Mouse (Mus musculus) liver, embryonic 14.5 days (tissue): ENCODE measurements around the gene Rab7b. TPM values are rescaled to one million over a fixed set of nuclear protein-coding genes. Genes with fewer than 3 reads are reported as not detected.

Experiments used
- ATAC-seq: fragments of 200-750 bp; cut with Nextera tagmentation; 2 replicates; pipeline ENCODE4 v1.8.0; 2017; ENCODE audit warnings: moderate number of reproducible peaks, mild to moderate bottlenecking, moderate library complexity; ENCODE audit not compliant: insufficient read depth
- DNase-seq, 3 experiments: peaks; one replicate each; pipeline ENCODE4 v3.0.0-alpha.2; 2012 to 2013; ENCODE audit warnings: low read depth in 3 of 3, low spot score in 3 of 3
- H3K27ac ChIP-seq: fragments of 300-500 bp; sonication (generic); 2 replicates; pipeline ENCODE4 v1.5.1; 2014; ENCODE audit warnings: moderate library complexity, mild to moderate bottlenecking, control low read depth, inconsistent platforms
- H3K27me3 ChIP-seq: fragments of 300-500 bp; sonication (generic); 2 replicates; pipeline ENCODE4 v1.6.1; 2014; ENCODE audit warnings: mild to moderate bottlenecking, low read length, moderate library complexity; ENCODE audit not compliant: control insufficient read depth, insufficient read depth
- H3K36me3 ChIP-seq: fragments of 300-500 bp; sonication (generic); replicated peaks from 2 replicates; pipeline ENCODE4 v1.6.1; 2014; ENCODE audit warnings: low read depth; ENCODE audit not compliant: control insufficient read depth, insufficient read depth
- H3K4me1 ChIP-seq, 2 experiments: fragments of 200-500 bp in 1 of 2; fragments of 300-500 bp in 1 of 2; sonication (generic) in 1 of 2; replicated peaks; 2 replicates each; pipeline ENCODE4 v1.6.1; 2012 to 2014; ENCODE audit warnings: antibody characterized with exemption in 1 of 2, inconsistent platforms in 1 of 2, low read length in 1 of 2; ENCODE audit not compliant: control insufficient read depth in 2 of 2, insufficient read depth in 2 of 2
- H3K4me2 ChIP-seq: fragments of 300-500 bp; sonication (generic); 2 replicates; pipeline ENCODE4 v1.6.1; 2014; ENCODE audit warnings: low read depth, mild to moderate bottlenecking, control low read depth, moderate library complexity
- H3K4me3 ChIP-seq, 2 experiments: fragments of 200-500 bp in 1 of 2; fragments of 300-500 bp in 1 of 2; sonication (generic) in 1 of 2; 2 replicates each; pipeline ENCODE4 v1.5.1; 2012 to 2014; ENCODE audit warnings: low read depth in 2 of 2, low read length in 2 of 2, mild to moderate bottlenecking in 2 of 2, control low read depth in 1 of 2, inconsistent platforms in 1 of 2, moderate library complexity in 1 of 2; ENCODE audit not compliant: insufficient read depth in 1 of 2
- H3K9ac ChIP-seq: fragments of 300-500 bp; sonication (generic); replicated peaks from 2 replicates; pipeline ENCODE4 v1.6.1; 2014; ENCODE audit warnings: mild to moderate bottlenecking, control low read depth, moderate library complexity
- H3K9me3 ChIP-seq: fragments of 300-500 bp; sonication (generic); 2 replicates; pipeline ENCODE4 v1.6.1; 2016; ENCODE audit warnings: low read length, mixed read lengths; ENCODE audit not compliant: control insufficient read depth
- CTCF ChIP-seq: IDR thresholded peaks from 2 replicates; pipeline ENCODE4 v1.5.1; 2016; ENCODE audit warnings: antibody characterized with exemption, low read depth, control low read depth
- EP300 ChIP-seq: IDR thresholded peaks from 2 replicates; pipeline ENCODE4 v1.6.1; 2016; ENCODE audit warnings: antibody characterized with exemption, low read depth
- WGBS: fragments of 180-500 bp; shearing (Covaris S2); extraction: QIAGEN DNeasy Blood & Tissue Kit; methylation state at CpG from one replicate; pipeline ENCODE4 v1.1.7; 2014; ENCODE audit not compliant: insufficient replicate concordance; 5-methylcytosine and 5-hydroxymethylcytosine counted together
- polyA plus RNA-seq, 2 experiments: library from polyadenylated mRNA; depleted of rRNA in 1 of 2; stranded (reverse) in 1 of 2; unstranded in 1 of 2; fragments of >200 nt; fragmentation: Nextera tagmentation in 1 of 2; extraction: Ambion mirVana in 1 of 2; gene quantifications; 2 replicates each; pipeline versions ENCODE4 v1.2.1 to v1.2.3; 2012 to 2014

Rab7b gene
- polyA plus RNA-seq, 2 experiments: 0.42 to 0.91 TPM

DNA sequence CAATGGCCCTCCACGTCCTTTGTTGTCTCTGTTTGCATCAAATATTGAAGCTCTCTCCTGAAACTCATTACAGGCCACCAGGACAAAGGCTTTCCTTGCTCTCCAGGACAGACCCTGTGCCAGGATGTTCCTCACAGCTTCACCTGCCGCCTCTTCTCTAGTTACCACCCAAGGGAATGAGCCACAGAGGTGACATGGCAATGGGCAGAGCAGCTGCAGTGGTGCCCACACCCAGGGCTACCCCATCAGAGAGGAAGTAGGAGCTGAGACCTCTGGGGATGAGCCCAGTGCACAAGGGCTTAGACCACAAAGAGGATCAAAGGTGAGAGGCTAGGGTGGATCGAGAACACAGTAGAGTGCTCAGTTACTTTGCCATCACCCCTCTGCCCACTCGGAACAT, 35.1 kb downstream of the Rab7b start:
- DNase-seq (no peak), ATAC-seq (no peak)
- Histone ChIP-seq H3K27ac (no peak overlapping the region), H3K27me3 (no peaks in the 10 kb centered on the region), H3K4me3 (no peak overlapping the region), H3K9me3 (no peaks in the 10 kb centered on the region), H3K4me1 (no peaks in the 10 kb centered on the region), H3K4me2 (no peak overlapping the region), H3K36me3 (no peaks in the 10 kb centered on the region), H3K9ac (no peak overlapping the region)
- TF ChIP-seq EP300: no peak
- TF ChIP-seq CTCF: no peak
- WGBS: 52% methylated on average over 4 of the region's 4 CpGs

GRCm38 (mm10) chr1:131726586-131726985, 38.1 kb downstream of the Rab7b start:
- no peaks in the 10 kb centered on the region for H3K4me1 ChIP-seq
- H3K4me2 ChIP-seq: no peak overlapping the region
- no peak for DNase-seq
- TF ChIP-seq CTCF: no peak
- no peak for TF ChIP-seq EP300
- H3K27me3 ChIP-seq: no peaks in the 10 kb centered on the region
- no peak overlapping the region for H3K9ac ChIP-seq
- H3K9me3 ChIP-seq: no peaks in the 10 kb centered on the region
- WGBS: 25% methylated on average over 6 of the region's 6 CpGs
- no peak for ATAC-seq
- no peak overlapping the region for H3K27ac ChIP-seq
- no peak overlapping the region for H3K4me3 ChIP-seq
- no peaks in the 10 kb centered on the region for H3K36me3 ChIP-seq

DNA sequence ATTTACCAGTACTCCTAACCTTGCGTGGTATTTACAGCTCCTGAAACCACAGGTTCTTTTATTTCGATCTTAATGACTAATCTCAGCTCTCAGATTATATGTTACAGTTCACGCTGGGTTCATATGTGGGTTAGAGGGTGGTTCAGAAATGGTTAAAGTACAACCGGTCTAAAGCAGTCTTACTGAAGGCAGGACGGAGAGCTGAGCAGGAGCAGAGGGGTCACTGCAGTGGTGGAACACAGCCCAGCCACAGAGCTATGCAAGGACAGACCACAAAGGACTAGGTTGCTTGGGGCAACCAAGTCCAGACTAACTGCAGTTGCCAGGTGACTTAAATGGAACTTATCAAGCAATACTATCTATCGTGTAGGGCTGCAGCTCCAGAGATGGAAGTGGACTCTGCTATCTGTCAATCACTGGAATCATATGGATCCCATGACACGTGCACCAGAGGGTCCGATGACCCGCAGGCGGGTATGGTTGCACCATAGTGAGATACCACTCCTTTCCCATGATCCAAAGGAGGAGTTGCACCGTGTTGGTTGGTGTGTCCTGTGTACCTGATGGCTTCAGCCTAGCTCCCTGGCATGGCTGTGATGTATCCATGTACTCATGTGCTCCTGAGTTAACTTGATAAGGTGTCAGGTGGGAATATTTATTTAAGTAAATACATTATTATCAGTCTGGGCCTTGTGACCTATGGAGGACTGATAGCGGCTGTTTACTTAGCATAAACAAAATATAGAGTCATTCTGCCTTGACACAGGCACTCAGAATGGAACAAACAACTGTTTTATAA, 42.3 kb downstream of the Rab7b start:
- Histone ChIP-seq H3K9ac (no peak overlapping the region), H3K27ac (no peak overlapping the region), H3K36me3 (no peaks in the 10 kb centered on the region), H3K4me2 (no peak overlapping the region), H3K4me1 (no peaks in the 10 kb centered on the region), H3K27me3 (no peaks in the 10 kb centered on the region), H3K9me3 (no peaks in the 10 kb centered on the region), H3K4me3 (no peak overlapping the region)
- no peak for DNase-seq
- TF ChIP-seq EP300 (no peak), CTCF (no peak)
- no peak for ATAC-seq
- WGBS: 67% methylated on average over 12 of the region's 12 CpGs

GRCm38 (mm10) chr1:131733474-131734180, 45.1 kb downstream of the Rab7b start:
- no peak overlapping the region for H3K27ac ChIP-seq
- H3K4me2 ChIP-seq: no peak overlapping the region
- peaks cover 0 to 7% of the 10 kb centered on the region in 2 experiments; a peak in 2 of 4 replicates for H3K4me1 ChIP-seq
- H3K36me3 ChIP-seq: no peaks in the 10 kb centered on the region
- TF ChIP-seq CTCF (no peak), EP300 (no peak)
- no peak for DNase-seq
- WGBS: 59% methylated on average over 13 of the region's 13 CpGs
- H3K9me3 ChIP-seq: no peaks in the 10 kb centered on the region
- no peak for ATAC-seq
- no peak overlapping the region for H3K4me3 ChIP-seq
- no peaks in the 10 kb centered on the region; the same call in 1 of the 2 replicates for H3K27me3 ChIP-seq
- H3K9ac ChIP-seq: no peak overlapping the region

GRCm38 (mm10) chr1:131734657-131735273, 46.3 kb downstream of the Rab7b start:
- Histone ChIP-seq H3K4me3 (no peak overlapping the region), H3K9me3 (no peaks in the 10 kb centered on the region), H3K27me3 (no peaks in the 10 kb centered on the region; the same call in 1 of the 2 replicates), H3K9ac (no peak overlapping the region), H3K4me2 (no peak overlapping the region), H3K36me3 (no peaks in the 10 kb centered on the region), H3K27ac (no peak overlapping the region), H3K4me1 (peaks cover 0 to 7% of the 10 kb centered on the region in 2 experiments; a peak in 2 of 4 replicates)
- TF ChIP-seq EP300: no peak
- no peak for TF ChIP-seq CTCF
- WGBS: 69% methylated on average over 6 of the region's 6 CpGs
- no peak for ATAC-seq
- DNase-seq: no peak
